In the genomic region with DNA sequence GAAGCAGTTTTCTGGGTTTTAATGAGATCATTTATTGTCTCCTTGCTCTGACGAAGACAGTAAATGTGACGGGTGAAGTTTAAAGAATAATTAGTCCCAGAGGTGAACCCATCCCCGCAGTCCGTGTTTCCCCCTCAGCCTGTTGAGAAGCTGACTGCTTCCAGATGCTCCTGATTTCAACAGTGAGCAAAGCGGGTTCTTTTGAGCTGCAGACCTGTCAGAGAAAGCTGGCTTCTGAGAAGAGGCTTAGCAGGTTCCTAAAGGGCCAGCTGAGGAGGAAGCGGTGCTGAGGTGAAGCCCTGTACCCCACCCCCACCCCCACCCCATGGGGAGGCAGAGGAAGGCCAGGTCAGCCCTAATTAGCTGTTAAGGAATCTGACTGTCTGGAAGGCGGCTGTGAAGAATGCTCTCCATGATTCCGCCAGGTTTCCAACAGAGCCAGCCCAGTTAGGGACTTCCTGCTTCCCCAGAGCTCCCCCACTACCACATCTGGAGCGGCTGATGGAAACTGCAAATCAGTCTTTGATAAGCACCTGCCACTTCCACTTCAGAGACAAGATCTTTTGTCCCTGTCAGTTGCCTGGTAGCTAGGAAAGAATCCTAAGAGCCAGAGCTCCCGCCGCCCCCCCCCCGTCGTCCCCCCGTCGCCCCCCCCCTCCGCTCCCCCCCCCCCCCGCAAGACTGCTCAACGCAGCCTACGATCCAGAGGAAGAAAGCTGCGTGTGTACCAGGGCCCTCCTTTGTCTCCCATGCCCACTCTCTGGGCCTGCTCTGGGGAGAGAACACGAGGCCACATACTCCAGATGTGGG, we compare ENCODE assay signal across 8 mouse cellular contexts. TPM values are rescaled to one million over a fixed set of nuclear protein-coding genes. Genes with fewer than 3 reads are reported as not detected.
DNase-seq lines count a peak whose midpoint lies in the region; ATAC-seq and TF ChIP-seq lines count a peak whose summit lies in the region.

No protein-coding gene starts in this region.

- 14% methylated on average over 11 of the region's 21 CpGs for WGBS in forebrain, embryonic 14.5 days
- 4% methylated on average over 11 of the region's 21 CpGs for WGBS in limb, embryonic 14.5 days

- peak overlapping the region; percentile 49; the same call in 1 of the 2 replicates for H3K4me3 ChIP-seq in E14TG2a.4 (replicated peaks; ENCODE audit: low read length)
- H3K4me3 ChIP-seq in forebrain, embryonic 14.5 days (ENCODE audit: low read depth, low read length), result no peak overlapping the region
- no peak overlapping the region for H3K4me3 ChIP-seq in limb, embryonic 14.5 days (replicated peaks; ENCODE audit: low read length)

- peak; percentile 15 for DNase-seq in CD4-positive, CD25-positive, alpha-beta regulatory T cell, adult 2 months (ENCODE audit: low read depth, low spot score)
- peak; percentile 63 for DNase-seq in forebrain, embryonic 14.5 days (ENCODE audit: low spot score)
- peak; percentile 82 for DNase-seq in limb, embryonic 14.5 days (ENCODE audit: low spot score)
- no peak for DNase-seq in layer of hippocampus, adult 18-20 months (ENCODE audit: low spot score in 2 of 2)
- DNase-seq in adrenal gland, postnatal 14 days, result no peak
- no peak for DNase-seq in B cell, adult 2 months

- no peak overlapping the region for H3K4me2 ChIP-seq in forebrain, embryonic 14.5 days (ENCODE audit: low read length)
- H3K4me2 ChIP-seq in limb, embryonic 14.5 days (replicated peaks; ENCODE audit: low read depth, low read length, severe bottlenecking), result peak overlapping the region; percentile 22; the same call in 1 of the 2 replicates

- H3K27me3 ChIP-seq in E14TG2a.4 (ENCODE audit: insufficient read depth, low read length), result peaks cover 8% of the 10 kb centered on the region; the same call in 1 of the 2 replicates
- H3K27me3 ChIP-seq in forebrain, embryonic 14.5 days (replicated peaks; ENCODE audit: control insufficient read depth, insufficient read depth, low read length), result no peaks in the 10 kb centered on the region
- H3K27me3 ChIP-seq in limb, embryonic 14.5 days (ENCODE audit: control insufficient read depth, insufficient read depth, low read length), result no peaks in the 10 kb centered on the region

- H3K9me3 ChIP-seq in E14TG2a.4 (ENCODE audit: low read length), result no peaks in the 10 kb centered on the region
- H3K9me3 ChIP-seq in forebrain, embryonic 14.5 days (replicated peaks; ENCODE audit: control insufficient read depth, low read length), result no peaks in the 10 kb centered on the region
- H3K9me3 ChIP-seq in limb, embryonic 14.5 days (ENCODE audit: control insufficient read depth, low read length), result no peaks in the 10 kb centered on the region

- no peak for ATAC-seq in CD4-positive, CD25-positive, alpha-beta regulatory T cell, adult 4 months
- peak; percentile 41 for ATAC-seq in forebrain, embryonic 14.5 days
- peak; percentile 28 for ATAC-seq in limb, embryonic 14.5 days (ENCODE audit: low FRiP score, low read depth)

- no peak for TF ChIP-seq CTCF in E14TG2a.4 (conservative IDR thresholded peaks at IDR 0.05; ENCODE audit: low read length)

- peak overlapping the region; percentile 72 for H3K27ac ChIP-seq in forebrain, embryonic 14.5 days (ENCODE audit: low read depth, low read length)
- H3K27ac ChIP-seq in limb, embryonic 14.5 days (replicated peaks; ENCODE audit: low read depth, low read length), result peak overlapping the region; percentile 83

- no peak for TF ChIP-seq POLR2A in limb, embryonic 14.5 days (IDR thresholded peaks at IDR 0.05; ENCODE audit: borderline replicate concordance, extremely low read depth, insufficient read depth, insufficient read length)

- H3K36me3 ChIP-seq in E14TG2a.4 (ENCODE audit: insufficient read depth, low read length), result no peaks in the 10 kb centered on the region
- no peaks in the 10 kb centered on the region for H3K36me3 ChIP-seq in forebrain, embryonic 14.5 days (ENCODE audit: control insufficient read depth, insufficient read depth, low read length)
- no peaks in the 10 kb centered on the region for H3K36me3 ChIP-seq in limb, embryonic 14.5 days (ENCODE audit: control insufficient read depth, insufficient read depth, low read length)

- H3K9ac ChIP-seq in forebrain, embryonic 14.5 days (ENCODE audit: low read length), result no peak overlapping the region
- H3K9ac ChIP-seq in limb, embryonic 14.5 days (ENCODE audit: low read depth, low read length, severe bottlenecking), result no peak overlapping the region

- H3K4me1 ChIP-seq in E14TG2a.4 (replicated peaks; ENCODE audit: low read depth, low read length), result peaks cover 76% of the 10 kb centered on the region
- peaks cover 10% of the 10 kb centered on the region for H3K4me1 ChIP-seq in forebrain, embryonic 14.5 days (ENCODE audit: control insufficient read depth, insufficient read depth, low read length)
- H3K4me1 ChIP-seq in limb, embryonic 14.5 days (ENCODE audit: control insufficient read depth, insufficient read depth, low read length), result peaks cover 79% of the 10 kb centered on the region

RNA-seq across cellular contexts. Expression of gene Hhat, which starts 25.4 kb away (rescaled TPM):
- polyA plus RNA-seq in CD4-positive, CD25-positive, alpha-beta regulatory T cell, adult 4 months (2017; shearing (Covaris generic)), result 1 to 10 TPM; 2.9 to 3.7 TPM
- 3.5 and 3.8 TPM in 2 replicates for polyA plus RNA-seq in forebrain, embryonic 14.5 days (2014; fragmentation: Nextera tagmentation; extraction: Ambion mirVana)
- 10.0 and 15.5 TPM in 2 replicates for polyA plus RNA-seq in limb, embryonic 14.5 days (2012; rRNA removed)
- polyA plus RNA-seq in limb, embryonic 14.5 days (2014; fragmentation: Nextera tagmentation; extraction: Ambion mirVana), result 12.6 and 14.7 TPM in 2 replicates
- total RNA-seq in layer of hippocampus, adult 18-20 months (2021), result 1 to 10 TPM; 1.7 TPM
- 4.6 TPM in 2 replicates for total RNA-seq in adrenal gland, postnatal 14 days (2021)

RNA-seq across cellular contexts. Expression of gene Sertad4, which starts 59.1 kb away (rescaled TPM):
- polyA plus RNA-seq in CD4-positive, CD25-positive, alpha-beta regulatory T cell, adult 4 months (2017; shearing (Covaris generic)), result not detected
- polyA plus RNA-seq in forebrain, embryonic 14.5 days (2014; fragmentation: Nextera tagmentation; extraction: Ambion mirVana), result 20.8 and 26.2 TPM in 2 replicates
- 110 and 143 TPM in 2 replicates for polyA plus RNA-seq in limb, embryonic 14.5 days (2012; rRNA removed)
- 84.7 and 96.9 TPM in 2 replicates for polyA plus RNA-seq in limb, embryonic 14.5 days (2014; fragmentation: Nextera tagmentation; extraction: Ambion mirVana)
- total RNA-seq in layer of hippocampus, adult 18-20 months (2021), result 10 to 100 TPM; 12.8 to 13.5 TPM
- total RNA-seq in adrenal gland, postnatal 14 days (2021), result 5.9 and 6.6 TPM in 2 replicates

Comparison
In these comparisons a context has a peak if more than half of its experiments do, and no peak if none do; other contexts are left out.
1. DNase-seq: peak in CD4-positive, CD25-positive, alpha-beta regulatory T cell, adult 2 months (single experiment), forebrain, embryonic 14.5 days (single experiment) and limb, embryonic 14.5 days (single experiment); none in layer of hippocampus, adult 18-20 months (0 of 2), adrenal gland, postnatal 14 days (single experiment) and B cell, adult 2 months (0 of 2).
2. RNA of gene Sertad4, which starts 59.1 kb away (polyA plus RNA-seq): 84.7 to 143 TPM in limb, embryonic 14.5 days and 20.8 to 26.2 TPM in forebrain, embryonic 14.5 days; not detected in CD4-positive, CD25-positive, alpha-beta regulatory T cell, adult 4 months; every median in the first group is over 10 times any median in the second.